Mouse (Mus musculus): ENCODE results near the gene Snx1.

DNA sequence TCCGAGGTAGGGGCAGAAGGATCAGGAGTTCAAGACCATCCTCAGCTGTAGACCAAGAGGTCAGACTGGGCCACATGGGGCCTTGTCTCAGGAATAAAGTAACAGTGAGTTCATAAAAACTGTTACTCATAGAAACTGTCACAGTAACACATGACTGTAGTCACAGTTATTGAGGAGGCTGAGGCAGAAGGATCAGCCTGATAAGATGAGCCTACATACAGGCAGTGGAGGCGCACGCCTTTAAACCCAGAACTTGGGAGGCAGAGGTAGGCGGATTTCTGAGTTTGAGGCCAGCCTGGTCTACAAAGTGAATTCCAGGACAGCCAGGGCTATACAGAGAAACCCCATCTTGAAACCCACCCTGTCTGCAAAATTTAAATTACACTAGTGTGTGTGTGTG, 6.3 kb downstream of the Snx1 start:
- TF ChIP-seq CTCF (conservative IDR thresholded peaks at IDR 0.05; ENCODE audit: insufficient read depth, insufficient read length, low read depth, low read length) (no peak), POLR2A (IDR thresholded peaks at IDR 0.05; ENCODE audit: low read depth, low read length) (no peak)

Data from kidney, adult 2 months (tissue).